Mouse (Mus musculus) midbrain, embryonic 11.5 days (tissue): ENCODE data around the gene Tmem255b. TPM values are rescaled to one million over a fixed set of nuclear protein-coding genes. Genes with fewer than 3 reads are reported as not detected.
A peak's percentile ranks its signal among the peaks of the same experiment; 100 is the strongest.

Experiments
- ATAC-seq: fragments of 200-750 bp; cut with Nextera tagmentation; 2 replicates; pipeline ENCODE4 v1.8.0; 2017; ENCODE audit warnings: moderate TSS enrichment, moderate library complexity; ENCODE audit not compliant: low FRiP score
- DNase-seq: peaks from one replicate; pipeline ENCODE4 v3.0.0; 2015; ENCODE audit warnings: low spot score; ENCODE audit errors: missing footprints
- H3K27ac ChIP-seq: fragments of 300-500 bp; sonication (generic); 2 replicates; pipeline ENCODE4 v1.5.1; 2014; ENCODE audit warnings: low read depth, low read length
- H3K27me3 ChIP-seq: fragments of 300-500 bp; sonication (generic); 2 replicates; pipeline ENCODE4 v1.6.1; 2014; ENCODE audit warnings: mild to moderate bottlenecking, low read length, moderate library complexity, mixed read lengths; ENCODE audit not compliant: control insufficient read depth, insufficient read depth
- H3K36me3 ChIP-seq: fragments of 300-500 bp; sonication (generic); 2 replicates; pipeline ENCODE4 v1.6.1; 2014; ENCODE audit warnings: mild to moderate bottlenecking, low read length, moderate library complexity, mixed read lengths; ENCODE audit not compliant: control insufficient read depth, insufficient read depth
- H3K4me1 ChIP-seq: fragments of 300-500 bp; sonication (generic); 2 replicates; pipeline ENCODE4 v1.6.1; 2014; ENCODE audit warnings: low read length; ENCODE audit not compliant: control insufficient read depth, insufficient read depth
- H3K4me2 ChIP-seq: fragments of 300-500 bp; sonication (generic); 2 replicates; pipeline ENCODE4 v1.6.1; 2014; ENCODE audit warnings: mild to moderate bottlenecking, moderate library complexity
- H3K4me3 ChIP-seq: fragments of 300-500 bp; sonication (generic); 2 replicates; pipeline ENCODE4 v1.5.1; 2014; ENCODE audit warnings: low read depth, low read length
- H3K9ac ChIP-seq: fragments of 300-500 bp; sonication (generic); 2 replicates; pipeline ENCODE4 v1.6.1; 2014; ENCODE audit warnings: low read length
- H3K9me3 ChIP-seq: fragments of 300-500 bp; sonication (generic); 2 replicates; pipeline ENCODE4 v1.6.1; 2016; ENCODE audit warnings: low read length; ENCODE audit not compliant: control insufficient read depth
- WGBS: fragments of 180-500 bp; shearing (Covaris S2); extraction: QIAGEN DNeasy Blood & Tissue Kit; methylation state at CpG from one replicate; pipeline ENCODE4 v1.1.7; 2014; 5-methylcytosine and 5-hydroxymethylcytosine counted together
- polyA plus RNA-seq: library from polyadenylated mRNA; unstranded; fragments of >200 nt; fragmentation: Nextera tagmentation; extraction: Ambion mirVana; gene quantifications from 2 replicates; pipeline ENCODE4 v1.2.1, GENCODE M21; 2014

Tmem255b gene
- polyA plus RNA-seq, 1 experiment from 2014 or later: 0.29 TPM

DNA sequence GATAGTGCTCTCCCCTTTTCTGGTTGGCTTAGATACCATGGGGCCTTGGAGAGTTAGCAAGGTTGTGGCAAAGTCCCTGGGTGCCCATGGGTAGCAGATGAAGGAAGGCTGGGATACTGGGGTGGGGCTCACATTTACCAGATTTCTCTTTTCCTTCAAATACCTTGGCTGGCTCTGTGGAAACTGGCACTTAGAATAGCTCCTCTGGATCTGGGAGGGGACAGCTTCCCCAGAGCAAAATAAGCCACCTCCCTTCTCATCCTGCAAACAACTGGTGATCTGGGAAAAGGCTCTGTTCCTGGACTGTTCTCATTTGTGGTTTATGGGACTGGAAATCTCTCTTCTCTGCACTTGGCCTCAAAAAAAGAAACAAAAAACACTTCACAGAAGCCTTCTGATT is 4.1 kb upstream of the Tmem255b start:
- Histone ChIP-seq H3K4me2 (no peak overlapping the region), H3K4me1 (peaks cover 3% of the 10 kb centered on the region)
- no peak for DNase-seq

DNA sequence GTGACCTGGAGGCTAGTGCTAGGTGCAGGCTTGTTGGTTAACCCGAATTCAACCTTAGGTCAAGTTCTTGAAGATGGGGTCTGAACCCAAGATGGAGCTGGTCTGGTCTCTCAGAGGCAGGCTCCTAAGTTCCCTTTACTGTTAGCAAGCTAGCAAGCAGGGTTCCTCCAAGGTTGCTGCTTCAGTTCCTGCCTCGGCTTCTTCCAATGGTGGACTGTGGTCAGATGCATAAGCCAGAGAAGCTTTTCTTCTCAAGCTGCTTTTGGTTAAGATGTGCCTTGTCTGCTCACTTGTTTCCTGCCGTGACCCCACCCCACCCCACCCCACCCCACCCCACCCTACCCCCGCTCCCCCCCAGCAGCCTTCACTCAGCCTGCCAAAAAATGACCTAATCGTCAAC is 1.9 kb upstream of the Tmem255b start:
- Histone ChIP-seq H3K4me1 (peaks cover 3% of the 10 kb centered on the region), H3K9ac (no peak overlapping the region), H3K27ac (no peak overlapping the region), H3K4me2 (no peak overlapping the region), H3K4me3 (no peak overlapping the region), H3K27me3 (peaks cover 3% of the 10 kb centered on the region; the same call in 1 of the 2 replicates), H3K9me3 (no peaks in the 10 kb centered on the region), H3K36me3 (no peaks in the 10 kb centered on the region)
- no peak for ATAC-seq
- DNase-seq: no peak
- WGBS: 82% methylated on average over 5 of the region's 5 CpGs

More for the DNA sequence above, 4.1 kb upstream of the Tmem255b start:
- Histone ChIP-seq H3K27me3 (peaks cover 3% of the 10 kb centered on the region; the same call in 1 of the 2 replicates), H3K9ac (no peak overlapping the region), H3K27ac (no peak overlapping the region), H3K4me3 (no peak overlapping the region), H3K36me3 (no peaks in the 10 kb centered on the region), H3K9me3 (no peaks in the 10 kb centered on the region)
- ATAC-seq: no peak

GRCm38 (mm10) chr8:13436052-13436451 is 1.1 kb downstream of the Tmem255b start:
- 5% methylated on average over 8 of the region's 8 CpGs for WGBS
- peaks cover 3% of the 10 kb centered on the region for H3K4me1 ChIP-seq
- no peak overlapping the region for H3K4me2 ChIP-seq
- H3K9me3 ChIP-seq: no peaks in the 10 kb centered on the region
- H3K27ac ChIP-seq: no peak overlapping the region
- no peak for ATAC-seq
- peaks cover 3% of the 10 kb centered on the region; the same call in 1 of the 2 replicates for H3K27me3 ChIP-seq
- DNase-seq: no peak
- no peak overlapping the region for H3K4me3 ChIP-seq
- no peaks in the 10 kb centered on the region for H3K36me3 ChIP-seq
- H3K9ac ChIP-seq: no peak overlapping the region

DNA sequence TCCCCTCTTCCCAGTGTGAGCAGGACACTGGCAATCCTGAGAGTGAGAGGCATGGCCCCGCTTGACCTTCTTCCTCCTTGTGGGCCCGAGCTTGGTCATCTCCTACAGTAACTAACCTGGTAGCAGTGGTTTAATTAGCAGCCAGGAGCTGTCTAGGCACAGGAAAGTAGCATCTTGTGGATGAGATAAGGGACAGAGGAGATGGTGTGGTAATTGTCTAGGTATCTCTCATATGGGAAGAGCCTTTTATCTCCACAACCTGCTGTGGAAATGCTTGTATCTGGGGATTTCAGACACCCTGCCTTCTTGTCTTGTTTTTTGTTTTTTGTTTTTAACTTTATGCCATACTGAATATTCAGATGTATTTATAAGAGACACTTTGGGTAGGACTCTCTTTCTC is 2.5 kb downstream of the Tmem255b start:
- WGBS: 79% methylated on average over 2 of the region's 2 CpGs
- Histone ChIP-seq H3K36me3 (no peaks in the 10 kb centered on the region), H3K27ac (no peak overlapping the region), H3K27me3 (peaks cover 3% of the 10 kb centered on the region; the same call in 1 of the 2 replicates), H3K9ac (no peak overlapping the region), H3K4me1 (peaks cover 3% of the 10 kb centered on the region), H3K4me2 (no peak overlapping the region), H3K9me3 (no peaks in the 10 kb centered on the region), H3K4me3 (no peak overlapping the region)
- no peak for ATAC-seq
- no peak for DNase-seq

GRCm38 (mm10) chr8:13442152-13442551 is 7.2 kb downstream of the Tmem255b start:
- no peak for DNase-seq
- H3K9me3 ChIP-seq: no peaks in the 10 kb centered on the region
- H3K4me2 ChIP-seq: no peak overlapping the region
- H3K4me3 ChIP-seq: no peak overlapping the region
- no peaks in the 10 kb centered on the region for H3K27me3 ChIP-seq
- H3K27ac ChIP-seq: no peak overlapping the region
- ATAC-seq: no peak
- H3K9ac ChIP-seq: no peak overlapping the region
- WGBS: 94% methylated on average over 2 of the region's 2 CpGs
- H3K36me3 ChIP-seq: no peaks in the 10 kb centered on the region
- no peaks in the 10 kb centered on the region for H3K4me1 ChIP-seq

- H3K9me3 ChIP-seq: no peaks in the 10 kb centered on the region
Measured at GRCm38 (mm10) chr8:13446456-13446855, 11.5 kb downstream of the Tmem255b start.

DNA sequence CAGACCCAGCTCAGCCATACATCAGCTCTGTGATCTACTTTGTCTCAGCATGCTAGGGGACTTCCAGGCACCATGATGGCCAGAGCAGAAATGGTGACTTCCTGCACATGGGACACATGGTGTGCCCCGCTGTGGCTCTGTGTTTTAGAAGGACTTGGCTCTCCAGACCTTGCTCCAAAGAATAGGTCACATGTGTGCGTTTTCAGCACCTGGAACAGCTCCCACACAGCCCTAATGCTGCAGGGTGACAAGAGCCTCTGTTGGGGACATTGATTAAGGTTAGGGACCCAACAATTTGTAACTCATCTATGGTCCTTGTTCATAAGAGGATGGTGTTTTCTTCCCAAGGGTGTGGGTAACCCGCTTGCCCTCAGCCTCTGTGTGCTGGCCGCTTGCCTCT is 13.2 kb downstream of the Tmem255b start:
- no peak overlapping the region for H3K4me3 ChIP-seq
- no peak for DNase-seq
- no peaks in the 10 kb centered on the region for H3K27me3 ChIP-seq
- no peak overlapping the region for H3K27ac ChIP-seq
- no peak for ATAC-seq
- WGBS: 63% methylated on average over 4 of the region's 4 CpGs
- H3K4me1 ChIP-seq: no peaks in the 10 kb centered on the region
- no peaks in the 10 kb centered on the region for H3K36me3 ChIP-seq
- no peaks in the 10 kb centered on the region for H3K9me3 ChIP-seq
- H3K4me2 ChIP-seq: no peak overlapping the region
- no peak overlapping the region for H3K9ac ChIP-seq

More at GRCm38 (mm10) chr8:13446456-13446855, 11.5 kb downstream of the Tmem255b start:
- Histone ChIP-seq H3K9ac (no peak overlapping the region), H3K36me3 (no peaks in the 10 kb centered on the region), H3K27me3 (no peaks in the 10 kb centered on the region), H3K4me3 (no peak overlapping the region), H3K27ac (no peak overlapping the region), H3K4me1 (no peaks in the 10 kb centered on the region), H3K4me2 (no peak overlapping the region)
- ATAC-seq (no peak), DNase-seq (no peak)
- 90% methylated on average over 6 of the region's 6 CpGs for WGBS

DNA sequence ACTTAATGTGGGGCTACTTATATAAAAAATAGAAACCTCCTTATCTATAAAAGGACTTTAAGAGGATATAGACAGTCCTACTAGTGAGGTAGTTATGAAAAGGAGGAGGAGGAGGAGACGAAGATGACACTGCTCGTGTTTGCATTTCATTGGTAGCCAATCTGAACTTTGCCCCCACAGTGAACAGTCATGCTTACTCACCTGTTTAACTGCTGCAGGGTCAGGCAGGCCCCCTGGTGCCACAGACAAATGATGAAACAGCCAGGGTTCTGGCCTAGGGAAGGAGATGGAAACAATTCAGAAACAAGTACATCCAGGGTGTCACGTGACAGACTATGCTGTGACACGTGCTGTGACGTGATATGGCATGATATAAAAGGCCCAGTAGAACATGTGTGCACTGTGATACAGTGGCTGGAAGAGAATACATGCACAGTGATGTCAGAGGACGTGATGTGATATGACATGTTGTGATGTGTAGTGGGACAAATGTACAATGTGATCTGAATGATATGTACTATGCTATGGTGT is 16.8 kb downstream of the Tmem255b start:
- ATAC-seq (no peak), DNase-seq (no peak)
- WGBS: 76% methylated on average over 6 of the region's 6 CpGs
- no peaks in the 10 kb centered on the region for H3K9me3 ChIP-seq
- no peak overlapping the region for H3K9ac ChIP-seq
- peaks cover 4% of the 10 kb centered on the region; the same call in 1 of the 2 replicates for H3K4me1 ChIP-seq
- no peaks in the 10 kb centered on the region for H3K36me3 ChIP-seq
- no peaks in the 10 kb centered on the region for H3K27me3 ChIP-seq
- no peak overlapping the region for H3K4me2 ChIP-seq
- no peak overlapping the region for H3K4me3 ChIP-seq
- H3K27ac ChIP-seq: no peak overlapping the region

- H3K4me3 ChIP-seq: no peak overlapping the region
- no peaks in the 10 kb centered on the region for H3K9me3 ChIP-seq
- no peaks in the 10 kb centered on the region for H3K27me3 ChIP-seq
- no peak overlapping the region for H3K9ac ChIP-seq
- no peak for DNase-seq
- 69% methylated on average over 8 of the region's 8 CpGs for WGBS
- H3K4me1 ChIP-seq: peaks cover 4% of the 10 kb centered on the region; the same call in 1 of the 2 replicates
- ATAC-seq: peak; percentile 74
- H3K4me2 ChIP-seq: no peak overlapping the region
- no peaks in the 10 kb centered on the region for H3K36me3 ChIP-seq
- H3K27ac ChIP-seq: peak overlapping the region; percentile 12; the same call in 1 of the 2 replicates
Measured at GRCm38 (mm10) chr8:13454341-13455113, 19.5 kb downstream of the Tmem255b start.
